Mouse (Mus musculus) layer of hippocampus, postnatal 25 days (tissue): Measurements from ENCODE around the gene Slc12a7. TPM values are rescaled to one million over a fixed set of nuclear protein-coding genes. Genes with fewer than 3 reads are reported as not detected.

Experiments
- DNase-seq, 2 experiments: peaks; one replicate each; pipeline ENCODE4 v3.0.0; 2022; ENCODE audit warnings: mixed read lengths in 2 of 2, low spot score in 1 of 2; ENCODE audit errors: extremely low spot score in 1 of 2
- total RNA-seq, 2 experiments: library from RNA; stranded (reverse); gene quantifications; 2 replicates each; pipeline ENCODE4 v1.2.3; 2021

Slc12a7 gene
- total RNA-seq, 2 experiments from 2014 or later: 4.5 to 5.0 TPM

DNA sequence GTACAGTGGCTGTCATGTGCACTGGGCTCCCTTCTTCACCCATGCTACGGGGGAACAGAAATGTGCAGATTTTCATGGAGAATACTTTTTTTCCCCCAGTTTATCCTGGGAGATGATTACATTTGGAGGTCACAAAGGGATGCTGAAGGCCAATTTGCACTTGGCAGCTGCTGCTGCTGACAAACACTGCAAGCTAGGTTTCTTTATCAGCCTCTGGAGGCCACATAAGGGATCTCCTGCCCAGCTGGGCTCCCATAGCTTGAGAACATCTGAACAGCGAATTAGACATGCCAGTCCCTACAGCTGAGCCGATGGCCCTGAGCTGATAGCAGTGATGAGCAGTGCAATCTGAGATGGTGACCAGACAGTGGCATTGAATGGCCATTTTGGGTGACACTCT is 26.7 kb downstream of the Slc12a7 start:
- no peak for DNase-seq

DNA sequence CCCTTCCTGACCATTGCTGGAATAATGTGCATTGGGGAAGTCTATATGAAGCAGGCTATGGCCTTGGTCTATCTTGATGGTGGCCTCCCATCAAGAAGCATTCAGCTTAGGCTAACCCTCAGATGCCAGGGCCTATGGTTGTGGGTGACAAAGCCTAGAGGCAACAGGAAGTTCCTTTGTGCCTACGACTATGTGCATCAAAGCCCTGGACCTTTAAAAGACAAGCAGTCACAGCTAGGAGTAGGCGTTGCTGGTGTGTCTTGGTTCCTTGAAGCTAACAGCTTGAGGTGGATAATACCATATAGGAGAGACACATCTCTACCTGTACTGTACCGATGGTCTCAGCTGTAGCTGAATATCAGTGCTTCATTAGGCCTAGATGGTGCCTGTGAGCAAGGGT is 27.2 kb downstream of the Slc12a7 start:
- DNase-seq: no peak

DNA sequence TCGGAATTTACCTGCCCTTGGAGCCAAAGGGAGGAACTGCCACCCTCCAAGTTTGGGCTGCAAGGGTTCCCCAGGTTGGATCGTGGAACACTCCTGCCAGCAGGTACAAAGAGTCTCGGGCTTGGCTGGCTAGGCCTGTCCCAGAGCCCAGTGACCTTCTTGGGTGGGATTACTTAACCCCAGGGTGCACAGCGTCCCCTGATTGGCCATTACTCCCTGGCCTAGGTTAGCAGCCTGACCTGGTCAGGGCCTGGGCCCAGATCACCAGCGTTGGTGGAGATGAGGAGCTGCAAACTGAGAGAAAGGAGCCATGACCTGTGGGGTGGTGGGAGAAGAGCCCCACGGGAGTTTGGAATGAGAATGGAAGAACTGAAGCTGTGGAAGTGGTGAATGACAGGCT is 30.0 kb downstream of the Slc12a7 start:
- no peak for DNase-seq

DNA sequence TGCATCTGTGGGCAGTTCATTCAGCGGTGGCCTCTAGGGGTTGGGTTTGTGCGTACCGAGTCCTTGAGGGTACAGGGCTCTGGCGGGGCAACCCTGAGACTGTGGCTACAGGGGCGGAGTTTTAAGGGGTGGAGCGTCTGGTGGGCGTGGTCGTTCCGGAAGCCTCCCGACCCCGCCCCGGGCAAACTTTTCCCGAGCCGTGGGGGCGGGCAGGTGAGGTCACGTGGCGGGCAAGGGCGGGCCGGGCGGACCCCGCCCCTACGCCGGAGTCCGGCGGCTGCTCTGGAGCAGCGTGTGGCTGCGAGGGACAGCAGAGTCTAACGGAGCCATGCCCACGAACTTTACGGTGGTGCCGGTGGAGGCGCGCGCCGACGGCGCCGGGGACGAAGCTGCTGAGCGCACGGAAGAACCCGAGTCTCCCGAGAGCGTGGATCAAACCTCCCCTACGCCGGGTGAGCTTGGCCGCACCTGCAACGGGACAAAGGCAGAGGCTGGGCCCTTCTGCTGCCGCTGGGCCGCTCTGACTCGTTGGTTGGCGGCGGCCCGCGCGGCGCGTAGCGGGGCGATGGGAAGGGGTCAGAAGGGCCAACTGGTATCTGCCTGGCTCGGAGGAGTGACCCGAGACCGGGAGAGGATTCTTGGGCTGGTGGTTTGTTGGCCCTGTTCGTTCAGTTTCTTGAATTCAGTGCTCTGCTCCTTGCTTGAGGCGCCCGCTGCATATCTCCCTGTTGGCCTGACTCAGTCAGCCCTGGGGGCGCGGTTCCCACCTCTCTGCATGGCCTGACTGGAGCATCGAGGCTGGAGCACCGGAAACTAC is 30.8 kb downstream of the Slc12a7 start:
- DNase-seq: peak in 1 of 2 experiments; percentile 20

DNA sequence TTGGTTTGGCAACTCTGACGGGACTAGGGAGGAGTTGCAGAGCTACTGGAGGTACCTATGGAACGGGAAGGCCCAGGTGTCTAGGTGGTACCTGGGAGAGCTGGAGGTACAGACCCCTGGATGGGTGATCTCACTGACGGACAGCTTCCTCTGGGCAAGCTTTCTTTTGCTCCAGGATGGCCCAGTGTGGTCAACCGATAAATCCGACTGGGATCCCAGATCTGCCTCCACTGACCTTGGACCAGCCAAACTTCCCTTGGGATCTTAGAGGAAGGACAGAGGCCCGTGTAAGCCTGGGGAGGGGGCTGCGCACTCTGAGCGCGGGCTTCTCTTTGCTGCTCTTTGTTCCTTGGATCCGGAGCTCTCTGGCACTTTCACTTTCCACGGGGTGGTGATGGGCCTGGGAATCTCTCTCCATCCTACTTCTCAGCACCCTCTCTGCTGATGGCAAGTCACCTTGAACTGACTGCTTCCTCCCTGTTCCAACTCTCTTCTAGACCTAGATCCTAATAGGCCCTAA is 31.4 kb downstream of the Slc12a7 start:
- DNase-seq: no peak

DNA sequence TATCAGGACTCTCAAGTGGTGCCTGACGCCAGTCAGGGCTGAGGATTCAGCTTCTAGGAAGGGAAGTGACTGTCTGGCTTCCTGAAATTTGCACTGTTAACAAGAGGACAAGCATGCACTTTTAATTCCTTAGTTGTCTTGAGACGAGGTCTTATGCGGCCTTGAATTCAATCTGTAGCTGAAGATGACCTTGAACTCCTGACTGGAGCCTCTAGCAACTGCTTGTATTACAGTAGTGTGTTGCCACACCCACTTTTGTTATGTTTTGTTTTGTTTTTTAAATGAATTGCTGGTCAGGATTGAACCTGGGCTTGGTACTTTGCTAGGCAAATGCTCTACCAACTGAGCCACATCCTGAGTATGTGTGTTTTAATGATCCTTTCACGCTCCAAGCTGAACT is 32.5 kb downstream of the Slc12a7 start:
- DNase-seq: no peak

DNA sequence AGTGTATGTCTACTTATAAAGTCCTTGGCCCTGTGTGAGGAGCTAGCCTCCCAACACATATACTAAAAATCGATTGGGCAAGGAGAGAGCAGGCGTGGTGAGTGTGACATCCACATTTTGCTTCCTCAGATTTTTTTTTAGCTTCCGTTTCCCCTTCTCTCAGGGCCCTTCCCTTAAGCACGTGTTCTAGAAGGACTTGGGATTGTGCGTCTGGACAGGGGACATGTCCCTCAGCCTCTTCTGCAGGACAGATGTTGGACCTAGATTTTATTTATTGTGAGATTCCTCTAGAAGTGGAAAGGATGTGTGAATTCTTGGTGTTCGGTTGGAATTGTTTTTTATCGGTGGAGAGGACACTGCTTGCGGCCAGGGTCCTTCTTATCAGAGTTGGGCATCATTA is 34.3 kb downstream of the Slc12a7 start:
- no peak for DNase-seq

DNA sequence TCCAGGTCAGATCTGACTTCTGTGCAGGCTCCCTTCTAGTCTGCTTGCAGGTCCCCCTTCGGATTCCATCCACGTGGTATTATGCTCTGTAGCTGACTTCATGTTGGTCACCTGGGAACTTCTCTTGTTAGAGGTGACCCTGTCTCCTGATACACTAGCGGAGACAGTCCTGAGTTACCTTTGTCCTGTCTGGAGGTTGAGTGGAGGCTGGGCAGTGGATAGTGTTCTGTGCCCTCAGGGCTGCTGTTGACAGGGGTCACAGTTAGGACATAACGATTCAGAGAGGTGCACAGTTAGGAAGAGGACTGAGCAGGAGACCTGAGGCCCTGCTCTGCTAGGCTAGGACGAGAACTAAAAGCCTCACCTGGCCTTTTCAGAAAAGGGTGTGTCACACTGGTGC is 34.9 kb downstream of the Slc12a7 start:
- DNase-seq: no peak

DNA sequence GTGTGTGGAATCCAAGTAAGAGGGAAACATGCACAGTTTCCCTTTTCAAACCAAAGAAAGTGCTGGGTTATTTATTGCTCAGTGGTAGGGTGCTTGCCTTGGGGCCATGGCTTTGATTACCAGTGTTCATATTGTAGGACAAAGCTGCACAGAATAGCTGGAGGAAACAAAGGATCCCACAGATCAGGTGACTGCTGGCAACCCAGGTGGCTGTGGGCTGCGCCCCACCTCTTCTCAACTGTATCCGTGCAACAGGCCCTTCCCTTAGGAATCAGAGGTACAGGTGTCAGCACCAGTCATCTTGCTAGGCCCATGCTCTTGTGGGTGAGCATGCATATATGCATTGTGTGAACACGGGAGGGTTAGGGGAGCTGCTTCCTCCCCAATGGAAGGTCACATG is 35.4 kb downstream of the Slc12a7 start:
- no peak for DNase-seq

DNA sequence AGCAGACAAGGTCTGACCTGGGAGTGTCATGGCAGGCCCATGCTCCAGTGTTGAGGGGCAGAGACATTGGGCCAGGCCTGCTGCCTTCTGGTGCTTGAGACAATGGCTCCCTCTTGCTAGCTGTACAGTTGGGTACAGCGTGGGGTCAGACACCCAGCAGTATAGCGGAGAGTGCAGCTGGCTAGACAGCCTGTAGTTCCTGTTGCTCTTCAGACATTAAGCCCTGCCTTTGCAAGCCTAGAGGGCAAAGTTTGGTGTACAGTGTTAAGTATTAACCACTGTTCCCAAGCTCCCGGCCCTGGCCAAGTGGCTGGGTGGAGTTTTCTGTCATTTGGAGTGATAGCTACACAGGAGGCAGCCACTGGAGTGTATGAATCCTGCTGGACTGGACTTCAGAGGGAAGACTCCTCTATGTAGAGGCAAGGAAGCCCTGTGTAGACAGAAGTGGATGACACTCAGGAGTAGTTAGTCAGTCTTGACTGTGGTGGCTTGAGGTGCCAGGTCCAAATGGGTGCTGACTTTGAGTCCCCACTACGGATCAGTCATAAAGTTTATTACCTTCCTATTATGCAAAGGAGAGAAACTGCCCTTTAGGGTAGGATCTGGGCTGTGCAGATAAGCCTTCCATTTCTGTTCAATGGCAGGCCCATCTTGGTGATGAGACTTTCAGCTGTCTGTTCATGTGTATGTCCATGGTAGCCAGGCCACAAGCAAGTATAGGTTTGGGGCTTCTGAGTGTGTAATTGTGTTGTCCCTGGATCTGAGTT is 37.2 kb downstream of the Slc12a7 start:
- DNase-seq: no peak

DNA sequence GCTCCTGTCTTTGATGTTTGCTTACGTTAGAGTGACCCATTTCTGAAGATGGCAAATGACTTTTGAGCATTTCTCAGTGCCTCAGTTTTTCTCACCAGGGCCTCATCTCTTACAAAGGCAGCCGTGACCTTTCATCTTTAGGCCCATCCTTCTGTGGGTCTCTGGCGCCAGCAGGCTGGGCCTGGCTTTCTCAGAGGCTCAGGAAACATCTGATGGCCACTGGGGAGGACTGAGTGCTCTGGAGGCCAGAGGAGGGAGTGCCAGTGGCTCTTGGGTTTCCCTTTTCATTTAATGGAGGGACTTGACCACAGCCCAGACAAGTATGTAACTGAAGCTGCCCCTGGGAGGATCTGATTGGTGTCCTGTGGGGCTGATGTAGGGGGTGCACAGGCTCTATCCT is 38.2 kb downstream of the Slc12a7 start:
- DNase-seq: no peak

DNA sequence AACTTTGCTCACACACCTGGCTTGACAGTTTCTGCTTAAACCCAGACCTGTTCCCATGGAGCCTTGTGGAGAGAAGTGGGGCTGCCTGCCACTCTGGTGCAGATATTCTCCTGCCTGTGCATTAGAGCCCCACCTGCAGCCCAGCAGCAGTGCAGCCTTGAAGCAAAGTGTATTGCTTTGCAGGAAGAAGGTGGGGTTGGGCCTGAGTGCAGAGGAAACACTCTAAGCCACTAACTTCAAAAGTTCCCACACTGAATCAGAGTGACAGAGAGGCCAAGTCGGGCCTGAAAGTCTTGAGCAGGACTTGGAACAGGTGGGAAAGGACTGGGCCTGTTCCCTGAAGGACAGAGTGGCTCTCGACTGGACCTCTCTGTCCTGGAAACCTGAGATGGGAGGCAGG is 39.8 kb downstream of the Slc12a7 start:
- no peak for DNase-seq

DNA sequence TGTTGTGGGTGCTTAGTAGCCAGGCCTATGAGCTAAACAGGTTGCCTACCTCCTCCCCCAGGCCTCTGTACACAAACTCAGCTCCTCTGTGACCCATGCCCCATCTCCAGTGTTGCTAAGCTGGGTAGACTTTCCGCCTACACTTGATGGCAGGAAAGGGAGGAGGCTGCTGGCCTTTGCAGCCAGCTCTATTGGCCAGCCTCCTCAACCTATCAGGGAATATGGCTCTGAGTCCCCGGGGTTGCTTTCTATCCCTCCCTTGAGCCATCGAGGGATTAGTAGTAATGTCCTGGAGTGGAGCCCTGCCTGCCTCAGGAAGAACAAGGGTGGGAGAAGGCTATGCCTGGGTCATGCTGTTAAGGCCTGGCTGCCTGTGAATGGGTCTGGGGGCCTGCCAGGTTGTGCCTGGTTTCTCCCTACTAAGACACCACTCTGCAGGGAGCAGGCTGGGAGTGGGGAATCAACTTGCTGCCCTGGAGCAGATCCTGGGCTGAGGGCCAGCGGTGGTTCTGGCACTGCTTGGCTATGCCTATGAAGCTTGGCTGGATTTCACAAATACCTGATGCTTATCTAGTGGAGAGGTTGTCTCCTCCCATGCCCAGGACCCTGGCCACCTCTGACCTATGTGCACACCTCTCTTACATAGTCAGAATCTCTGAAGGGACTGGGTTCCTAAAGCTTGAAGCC is 40.8 kb downstream of the Slc12a7 start:
- DNase-seq: no peak

DNA sequence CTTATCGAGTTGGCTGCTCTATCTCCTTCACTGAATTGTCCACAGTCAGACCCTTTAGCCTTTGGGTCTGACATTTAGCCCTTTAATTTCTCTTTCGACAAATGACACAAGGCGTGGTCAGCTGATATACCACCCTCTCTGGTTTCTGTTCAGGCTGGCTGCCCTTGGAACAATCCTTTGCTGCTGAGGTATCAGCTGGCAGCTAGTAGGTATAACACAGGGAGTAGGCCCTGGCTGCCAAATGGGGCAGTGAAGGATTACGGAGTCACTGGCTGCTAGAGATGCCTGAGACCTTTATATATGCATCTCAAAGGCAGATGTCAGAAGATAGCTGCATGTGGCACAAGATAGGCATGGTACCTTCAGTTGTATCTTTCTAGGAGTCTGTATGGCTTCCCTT is 42.9 kb downstream of the Slc12a7 start:
- DNase-seq: no peak

DNA sequence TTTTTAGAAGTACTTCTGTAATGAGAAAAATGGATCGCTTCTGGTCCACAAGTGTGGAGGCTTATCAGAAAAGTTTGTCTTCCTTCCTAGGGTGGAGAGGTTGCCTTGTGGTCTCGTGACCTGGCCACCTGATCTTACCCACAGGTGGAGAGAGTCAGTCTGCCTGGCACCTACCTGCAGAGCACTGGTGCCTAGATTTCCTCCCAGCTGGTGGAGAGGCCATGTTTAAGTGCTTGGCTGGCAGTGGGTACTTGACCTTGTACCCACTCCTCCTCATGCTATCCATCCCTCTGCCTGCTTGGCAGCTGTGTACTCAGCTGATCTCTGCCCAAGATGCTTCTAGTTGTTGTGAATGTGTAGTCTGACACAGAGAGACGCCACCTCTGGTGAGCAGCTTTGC is 44.7 kb downstream of the Slc12a7 start:
- no peak for DNase-seq

DNA sequence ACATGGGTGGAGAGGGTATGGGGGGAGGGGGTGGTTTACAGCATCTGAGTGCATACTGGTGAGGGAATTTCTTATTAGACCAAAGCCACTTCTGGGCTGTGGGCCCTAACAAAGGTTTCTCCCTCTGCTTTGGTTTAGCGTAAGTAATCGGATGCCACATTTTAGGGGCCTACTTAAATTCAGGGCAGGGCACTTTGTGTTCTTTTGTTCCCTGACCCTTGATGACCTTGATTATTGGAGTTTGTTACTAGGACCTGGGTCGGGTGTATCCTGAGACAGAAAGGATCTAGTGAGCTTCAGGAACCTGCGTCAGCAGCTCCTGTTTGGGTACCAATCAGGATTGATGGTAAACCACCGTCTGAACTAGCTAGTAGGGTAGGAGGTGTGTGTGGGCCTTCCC is 49.6 kb downstream of the Slc12a7 start:
- DNase-seq: no peak

DNA sequence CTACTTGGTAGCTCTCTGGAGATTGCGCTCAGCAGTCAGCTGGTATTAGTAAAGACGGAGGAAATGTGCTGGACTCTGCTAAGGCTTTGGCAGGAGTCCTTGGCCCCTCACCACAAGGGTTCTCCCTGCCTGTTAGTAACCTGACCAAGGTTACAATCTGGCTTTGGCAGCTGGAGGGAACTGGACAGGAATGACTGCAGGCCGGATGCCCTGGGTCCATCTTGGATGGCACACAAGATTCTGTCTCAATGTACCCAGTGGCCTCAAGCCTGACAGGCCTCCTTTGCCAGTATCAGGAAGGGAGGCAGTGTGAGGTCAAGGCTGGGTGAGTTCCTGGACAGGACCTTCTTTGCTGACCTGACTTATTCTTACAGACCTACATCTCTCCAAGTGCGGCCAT is 59.3 kb downstream of the Slc12a7 start:
- no peak for DNase-seq

DNA sequence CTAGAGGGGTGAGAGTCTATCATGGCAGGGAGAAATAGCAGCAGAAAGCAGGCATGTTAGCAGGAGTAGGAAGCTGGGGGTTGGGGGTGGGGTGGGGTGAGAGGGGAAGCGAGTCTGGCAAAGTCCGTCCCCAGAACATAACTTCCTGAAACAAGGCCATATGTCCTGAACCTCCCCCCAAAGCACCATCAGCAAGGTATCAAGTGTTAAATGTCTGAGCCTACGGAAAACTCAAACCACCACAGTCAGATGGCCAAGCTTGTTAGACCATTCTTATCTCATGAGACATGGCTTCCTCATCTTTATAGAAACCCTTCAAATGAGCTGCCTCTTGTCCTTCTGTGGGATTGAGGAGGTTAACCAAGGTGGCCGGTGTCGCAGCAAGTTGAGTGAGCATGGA is 60.3 kb downstream of the Slc12a7 start:
- no peak for DNase-seq

DNA sequence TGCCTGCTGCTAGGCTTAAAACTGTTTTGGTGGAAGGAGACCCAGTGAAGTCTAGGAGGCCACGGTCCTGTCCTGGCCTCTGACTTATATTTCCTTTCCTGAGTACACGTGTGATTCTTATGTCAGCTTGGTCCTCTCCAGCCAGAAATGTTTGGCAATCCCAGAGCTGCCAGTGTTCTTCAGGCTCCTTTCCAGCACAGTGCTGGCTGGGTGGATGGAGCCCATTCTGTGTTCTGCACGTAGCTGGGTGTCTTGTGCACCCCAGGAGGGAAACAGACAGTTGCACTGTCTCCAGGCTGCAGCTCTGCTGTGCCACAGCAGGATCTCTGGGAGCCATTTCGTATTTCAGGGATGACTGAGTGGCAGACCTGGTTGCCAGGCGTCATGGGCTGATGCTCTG is 66.2 kb downstream of the Slc12a7 start:
- DNase-seq: no peak

DNA sequence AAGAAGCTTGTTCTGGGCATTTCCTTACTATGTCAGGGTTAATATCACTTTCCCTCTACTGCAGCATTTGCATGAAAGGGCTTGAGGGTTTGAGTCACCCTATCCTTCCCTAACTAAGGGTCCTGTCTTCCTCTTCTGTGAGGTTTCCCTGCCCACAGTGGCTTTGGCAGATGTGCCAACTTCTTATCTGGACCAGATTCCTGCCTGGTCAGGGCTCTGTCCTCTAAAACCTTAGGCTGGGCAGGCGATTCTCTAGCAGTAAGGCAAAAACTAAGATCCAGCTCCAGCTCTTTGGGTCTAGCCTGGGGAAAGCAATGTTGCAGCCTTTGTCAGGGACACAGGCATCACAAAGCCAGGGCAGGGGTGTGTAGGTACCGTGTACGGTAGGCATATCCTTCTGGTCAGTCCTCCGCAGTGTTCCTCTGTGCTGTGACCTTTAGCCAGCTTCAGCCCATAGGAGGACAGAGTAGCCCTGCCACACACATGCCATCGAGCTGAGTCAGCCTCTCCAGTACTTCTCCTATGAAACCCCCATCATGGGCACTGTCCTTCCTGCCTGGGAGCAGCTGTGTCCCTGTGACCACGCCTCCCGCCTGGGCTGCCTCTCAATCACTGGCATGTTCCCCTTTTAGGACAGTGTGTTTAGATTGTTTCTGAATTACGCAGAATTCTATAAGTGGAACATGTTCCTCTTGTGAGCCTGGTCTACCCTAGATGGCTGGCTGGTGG is 70.7 kb downstream of the Slc12a7 start:
- DNase-seq: no peak

DNA sequence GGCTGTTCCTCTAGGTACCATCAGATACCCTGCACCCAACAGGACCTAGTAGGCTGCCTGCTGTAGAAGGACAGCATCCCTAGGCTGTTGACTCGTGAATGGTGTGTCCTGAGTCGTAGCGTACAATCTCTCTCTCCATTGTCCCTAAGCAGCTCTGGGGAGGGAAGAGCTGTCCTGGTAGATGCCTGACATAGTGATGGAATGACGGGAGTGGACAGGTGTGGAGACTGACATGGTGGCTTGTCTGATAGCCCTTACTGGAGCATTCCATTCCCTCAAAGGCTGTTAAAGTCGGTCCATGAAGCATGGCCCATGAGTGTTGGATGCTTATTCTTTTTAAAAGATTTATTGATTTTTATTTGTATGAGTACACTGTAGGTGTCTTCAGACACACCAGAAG is 72.0 kb downstream of the Slc12a7 start:
- DNase-seq: no peak
